In the genomic region with DNA sequence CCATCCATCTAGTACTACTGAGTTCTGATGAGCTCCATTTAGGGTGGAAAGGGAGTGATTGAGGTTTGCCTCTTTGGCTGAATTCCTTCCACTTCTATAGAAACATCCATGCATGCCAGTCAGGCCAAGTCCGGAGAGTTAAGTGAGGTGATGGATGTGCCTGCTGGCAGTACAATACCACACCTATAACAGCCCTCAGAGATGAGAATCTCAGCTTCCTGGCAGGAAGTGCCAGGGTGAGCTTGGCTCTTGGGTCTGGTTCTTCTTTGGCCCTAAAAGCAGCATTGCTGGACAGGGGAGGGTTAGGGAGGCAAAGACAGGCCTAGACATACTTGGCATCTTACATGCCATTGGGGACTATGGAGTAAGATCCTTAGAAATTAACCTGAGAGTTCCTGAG, we compare ENCODE assay signal across 27 mouse cellular contexts. TPM values are rescaled to one million over a fixed set of nuclear protein-coding genes. Genes with fewer than 3 reads are reported as not detected.
A peak's percentile ranks its signal among the peaks of the same experiment; 100 is the strongest.
DNase-seq lines count a peak whose midpoint lies in the region; ATAC-seq and TF ChIP-seq lines count a peak whose summit lies in the region.
"Had no signal": no experiment of that assay in that cellular context is flagged by ENCODE, and none has a peak within 500 bp of the region (broad histone marks: within the 10 kb centered on the region; RNA-seq: fewer than 3 reads in every experiment).

No protein-coding gene starts in this region.

- peak overlapping the region; percentile 20; the same call in 1 of the 2 replicates for H3K4me2 ChIP-seq in hindbrain, embryonic 13.5 days
- H3K4me2 ChIP-seq in hindbrain, embryonic 12.5 days (replicated peaks) = no peak overlapping the region; the same call in 1 of the 2 replicates
- no peak overlapping the region for H3K4me2 ChIP-seq in stomach, embryonic 16.5 days (ENCODE audit: low read depth, low read length)
- H3K4me2 ChIP-seq: embryonic facial prominence, embryonic 15.5 days; heart, embryonic 12.5 days; hindbrain, embryonic 15.5 days; limb, embryonic 12.5 days; liver, embryonic 11.5 days; midbrain, embryonic 12.5 days; stomach, embryonic 15.5 days had no signal

- ATAC-seq in hindbrain, embryonic 13.5 days (ENCODE audit: low FRiP score) = no peak
- ATAC-seq in hindbrain, embryonic 12.5 days (ENCODE audit: low FRiP score) = no peak
- ATAC-seq in stomach, embryonic 16.5 days (ENCODE audit: insufficient read depth, low FRiP score) = no peak
- ATAC-seq in activated CD4-positive, CD25-positive, alpha-beta regulatory T cell, adult 4 months = no peak
- ATAC-seq: forebrain, embryonic 14.5 days; liver, postnatal 0 days had no signal

- no peak for DNase-seq in kidney, adult 2 months
- DNase-seq in kidney, postnatal 36 days = no peak
- peak; percentile 19 for DNase-seq in lung, postnatal 10 days
- no peak for DNase-seq in lung, postnatal 14 days
- DNase-seq: adrenal gland, postnatal 36 days; cerebellum, adult 9-11 months; gastrocnemius, postnatal 14 days; heart, adult 18-20 months; heart, postnatal 10 days; layer of hippocampus, postnatal 36 days; liver, postnatal 0 days; right cerebral cortex, adult 18-20 months; right cerebral cortex, postnatal 4 days; thymus, adult 2 months; thymus, postnatal 4 days had no signal

- H3K27ac ChIP-seq in hindbrain, embryonic 13.5 days = no peak overlapping the region
- H3K27ac ChIP-seq in hindbrain, embryonic 12.5 days = no peak overlapping the region
- peak overlapping the region; percentile 98 for H3K27ac ChIP-seq in kidney, adult 2 months (ENCODE audit: insufficient read depth, low read depth, low read length)
- H3K27ac ChIP-seq in stomach, embryonic 16.5 days (ENCODE audit: low read length) = 0 out of 2 replicates have a peak overlapping the region, but pooled peaks have one; percentile 9
- H3K27ac ChIP-seq: embryonic facial prominence, embryonic 15.5 days; hindbrain, embryonic 15.5 days; limb, embryonic 12.5 days; midbrain, embryonic 12.5 days; stomach, embryonic 15.5 days had no signal

- H3K36me3 ChIP-seq in hindbrain, embryonic 13.5 days = no peaks in the 10 kb centered on the region
- no peaks in the 10 kb centered on the region for H3K36me3 ChIP-seq in hindbrain, embryonic 12.5 days
- no peaks in the 10 kb centered on the region for H3K36me3 ChIP-seq in kidney, adult 2 months (ENCODE audit: control insufficient read depth, insufficient read depth, low read length)
- no peaks in the 10 kb centered on the region for H3K36me3 ChIP-seq in stomach, embryonic 16.5 days (ENCODE audit: control insufficient read depth, insufficient read depth, low read length)
- H3K36me3 ChIP-seq: embryonic facial prominence, embryonic 15.5 days; heart, embryonic 12.5 days; hindbrain, embryonic 15.5 days; limb, embryonic 12.5 days; midbrain, embryonic 12.5 days; stomach, embryonic 15.5 days had no signal

- TF ChIP-seq POLR2A in kidney, adult 2 months (IDR thresholded peaks at IDR 0.05; ENCODE audit: low read depth, low read length) = no peak

- H3K27me3 ChIP-seq in hindbrain, embryonic 13.5 days = peaks cover 48% of the 10 kb centered on the region
- peaks cover 26% of the 10 kb centered on the region for H3K27me3 ChIP-seq in hindbrain, embryonic 12.5 days
- no peaks in the 10 kb centered on the region for H3K27me3 ChIP-seq in kidney, adult 2 months (replicated peaks; ENCODE audit: control insufficient read depth, insufficient read depth, low read length)
- peaks cover 8% of the 10 kb centered on the region; the same call in 1 of the 2 replicates for H3K27me3 ChIP-seq in stomach, embryonic 16.5 days (ENCODE audit: control insufficient read depth, insufficient read depth, low read length)

- H3K4me3 ChIP-seq in hindbrain, embryonic 13.5 days = no peak overlapping the region
- H3K4me3 ChIP-seq in hindbrain, embryonic 12.5 days = no peak overlapping the region
- H3K4me3 ChIP-seq in kidney, adult 2 months (ENCODE audit: insufficient read depth, low read depth, low read length) = no peak overlapping the region
- H3K4me3 ChIP-seq in stomach, embryonic 16.5 days (replicated peaks; ENCODE audit: low read length) = no peak overlapping the region
- H3K4me3 ChIP-seq: embryonic facial prominence, embryonic 15.5 days; heart, embryonic 12.5 days; hindbrain, embryonic 15.5 days; limb, embryonic 12.5 days; midbrain, embryonic 12.5 days; stomach, embryonic 15.5 days had no signal

- peaks cover 12% of the 10 kb centered on the region for H3K4me1 ChIP-seq in hindbrain, embryonic 13.5 days (replicated peaks)
- peaks cover under 1% of the 10 kb centered on the region; the same call in 1 of the 2 replicates for H3K4me1 ChIP-seq in hindbrain, embryonic 12.5 days
- H3K4me1 ChIP-seq in kidney, adult 2 months (ENCODE audit: control insufficient read depth, insufficient read depth, low read length) = peaks cover 59% of the 10 kb centered on the region
- no peaks in the 10 kb centered on the region for H3K4me1 ChIP-seq in stomach, embryonic 16.5 days (ENCODE audit: control insufficient read depth, insufficient read depth, low read length)
- H3K4me1 ChIP-seq: embryonic facial prominence, embryonic 15.5 days; heart, embryonic 12.5 days; midbrain, embryonic 12.5 days; stomach, embryonic 15.5 days had no signal

- H3K9ac ChIP-seq in hindbrain, embryonic 13.5 days = no peak overlapping the region; the same call in 1 of the 2 replicates
- H3K9ac ChIP-seq in hindbrain, embryonic 12.5 days = no peak overlapping the region
- H3K9ac ChIP-seq in stomach, embryonic 16.5 days (ENCODE audit: low read length) = no peak overlapping the region
- H3K9ac ChIP-seq: embryonic facial prominence, embryonic 15.5 days; heart, embryonic 12.5 days; hindbrain, embryonic 15.5 days; limb, embryonic 12.5 days; liver, postnatal 0 days; midbrain, embryonic 12.5 days; stomach, embryonic 15.5 days had no signal

- WGBS in hindbrain, embryonic 13.5 days = 43% methylated on average over 1 of the region's 1 CpGs
- WGBS in hindbrain, embryonic 12.5 days = 44% methylated on average over 1 of the region's 1 CpGs
- 22% methylated on average over 1 of the region's 1 CpGs for WGBS in kidney, adult 2 months
- WGBS in stomach, embryonic 16.5 days = 53% methylated on average over 1 of the region's 1 CpGs

- TF ChIP-seq CTCF in kidney, adult 2 months (conservative IDR thresholded peaks at IDR 0.05; ENCODE audit: insufficient read depth, insufficient read length, low read depth, low read length) = no peak

- no peaks in the 10 kb centered on the region for H3K9me3 ChIP-seq in hindbrain, embryonic 13.5 days
- no peaks in the 10 kb centered on the region for H3K9me3 ChIP-seq in hindbrain, embryonic 12.5 days (replicated peaks)
- H3K9me3 ChIP-seq in stomach, embryonic 16.5 days (replicated peaks; ENCODE audit: control insufficient read depth, low read length) = no peaks in the 10 kb centered on the region
- H3K9me3 ChIP-seq: embryonic facial prominence, embryonic 15.5 days; heart, embryonic 12.5 days; hindbrain, embryonic 15.5 days; limb, embryonic 12.5 days; midbrain, embryonic 12.5 days; stomach, embryonic 15.5 days had no signal

RNA-seq across cellular contexts. Expression of a gene that starts 7.0 kb away (rescaled TPM):
- 32.9 and 41.1 TPM in 2 replicates for polyA plus RNA-seq in hindbrain, embryonic 13.5 days (2015; fragmentation: Nextera tagmentation; extraction: Ambion mirVana)
- polyA plus RNA-seq in hindbrain, embryonic 12.5 days (2016; fragmentation: Nextera tagmentation; extraction: Ambion mirVana) = 27.1 and 39.0 TPM in 2 replicates
- 74.3 and 77.6 TPM in 2 replicates for polyA plus RNA-seq in kidney, adult 2 months (2012; rRNA removed)
- 0.17 and 0.67 TPM in 2 replicates for polyA plus RNA-seq in stomach, embryonic 16.5 days (2015; fragmentation: Nextera tagmentation; extraction: Ambion mirVana)
- not detected for polyA plus RNA-seq in activated CD4-positive, CD25-positive, alpha-beta regulatory T cell, adult 4 months (2017; shearing (Covaris generic))
- polyA plus RNA-seq: forebrain, embryonic 14.5 days; heart, embryonic 12.5 days; limb, embryonic 12.5 days; liver, postnatal 0 days had no signal

Comparison
In these comparisons a context has a peak if more than half of its experiments do, and no peak if none do; other contexts are left out.
1. H3K27ac ChIP-seq: peak in kidney, adult 2 months (single experiment) and stomach, embryonic 16.5 days (single experiment); none in hindbrain, embryonic 13.5 days (single experiment) and hindbrain, embryonic 12.5 days (single experiment).
2. RNA of a gene that starts 7.0 kb away (polyA plus RNA-seq): 74.3 to 77.6 TPM in kidney, adult 2 months, 32.9 to 41.1 TPM in hindbrain, embryonic 13.5 days and 27.1 to 39.0 TPM in hindbrain, embryonic 12.5 days; 0.17 to 0.67 TPM in stomach, embryonic 16.5 days and not detected in activated CD4-positive, CD25-positive, alpha-beta regulatory T cell, adult 4 months; every median in the first group is over 10 times any median in the second.